Mouse (Mus musculus): ENCODE data around the gene Grn. TPM values are rescaled to one million over a fixed set of nuclear protein-coding genes. Genes with fewer than 3 reads are reported as not detected.
A peak's percentile ranks its signal among the peaks of the same experiment; 100 is the strongest.

Grn gene
- total RNA-seq, 2 experiments from 2014 or later: 81.6 to 93.6 TPM

DNA sequence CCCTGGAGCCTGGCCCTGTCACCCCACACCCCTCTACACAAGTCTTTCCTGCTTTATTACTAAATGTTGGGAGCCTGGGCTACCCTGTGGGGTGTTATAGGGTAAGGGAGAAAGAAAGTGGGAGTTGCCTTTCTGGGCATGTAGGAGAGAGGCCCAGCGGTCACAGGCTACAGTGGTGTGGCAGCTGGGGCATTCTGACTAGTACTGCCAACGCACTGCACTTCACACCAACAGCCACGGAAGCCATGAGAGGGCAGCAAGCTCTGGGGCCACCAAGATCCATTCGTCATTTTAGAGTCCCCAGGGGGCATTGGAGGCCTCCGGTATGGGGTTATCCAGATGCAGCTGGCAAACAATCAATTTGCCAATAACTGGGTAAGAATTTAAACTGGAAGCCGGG is 12.0 kb downstream of the Grn start:
- DNase-seq: no peak

DNA sequence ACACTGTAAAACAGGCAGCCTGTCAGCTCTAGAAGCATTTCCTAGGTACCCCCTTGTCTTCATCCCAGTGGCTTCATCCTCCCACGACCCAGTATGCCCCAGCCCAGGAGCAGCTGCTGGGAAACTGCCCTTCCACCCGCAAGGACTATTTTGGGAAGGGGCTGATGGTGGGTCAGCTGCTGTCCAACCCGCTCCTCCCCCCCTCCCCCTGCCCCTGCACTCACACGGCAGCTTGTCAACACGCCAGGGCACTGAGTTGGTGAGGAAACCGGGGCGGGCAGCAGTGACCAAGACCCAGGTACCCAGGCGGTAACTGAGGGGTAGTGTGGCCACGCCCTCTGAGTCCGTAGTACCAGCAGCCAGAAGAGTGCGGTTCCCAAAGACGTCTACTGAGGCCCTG is 13.6 kb downstream of the Grn start:
- peak; percentile 21 for DNase-seq

DNA sequence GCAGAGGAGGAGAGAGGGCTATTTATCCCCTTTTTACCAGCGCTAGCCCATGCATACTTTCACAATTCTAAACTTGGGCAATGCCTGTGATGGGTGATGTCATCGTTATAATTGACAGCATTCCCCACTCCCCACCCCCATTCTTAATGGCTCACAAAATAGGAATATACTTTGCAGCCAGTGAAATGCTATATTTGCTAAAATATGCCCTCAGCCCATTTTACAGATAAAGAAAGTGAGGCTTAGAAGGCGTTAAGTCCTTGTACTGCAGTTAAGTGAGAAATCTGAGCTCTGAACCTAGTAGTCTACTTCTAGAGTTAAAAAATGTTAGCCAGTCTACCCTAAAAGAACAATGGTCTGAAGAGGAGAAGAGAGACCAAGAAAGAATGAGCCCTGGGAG is 14.2 kb downstream of the Grn start:
- DNase-seq: no peak

- DNase-seq: no peak
Observed at GRCm38 (mm10) chr11:102444781-102445180, 14.7 kb downstream of the Grn start.

- DNase-seq: peak; percentile 16
Observed at GRCm38 (mm10) chr11:102445264-102445890, 15.3 kb downstream of the Grn start.

DNA sequence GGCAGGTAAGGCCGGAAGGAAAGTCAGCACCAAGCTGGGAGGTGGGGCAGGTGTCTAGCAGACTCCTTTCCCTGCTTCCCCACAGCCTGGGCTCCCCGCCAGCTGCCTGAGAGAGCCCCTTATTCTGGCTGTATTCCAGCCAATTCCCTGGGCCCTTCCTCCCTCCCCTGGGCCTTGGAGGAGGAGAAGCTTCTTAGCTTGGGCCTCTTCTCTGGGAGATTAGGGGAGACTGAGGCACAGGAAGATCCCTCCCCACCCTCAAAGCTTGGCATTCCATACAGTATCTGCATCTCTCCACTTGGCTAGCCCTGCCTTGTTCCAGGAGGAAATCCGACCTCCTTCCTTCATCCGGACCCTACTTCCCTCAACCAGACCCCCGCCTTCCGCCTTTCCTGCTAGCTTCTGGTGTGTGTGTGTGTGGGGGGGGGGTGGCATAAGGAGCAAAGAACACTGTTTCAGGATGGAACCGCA is 15.8 kb downstream of the Grn start:
- peak; percentile 31 for DNase-seq

GRCm38 (mm10) chr11:102446581-102447461 is 16.7 kb downstream of the Grn start:
- DNase-seq: peak; percentile 45

GRCm38 (mm10) chr11:102447497-102447896 is 17.4 kb downstream of the Grn start, which contains the start of gene Fam171a2:
TSS of gene Fam171a2 (minus strand) at chr11:102447682.
- peak; percentile 88 for DNase-seq

DNA sequence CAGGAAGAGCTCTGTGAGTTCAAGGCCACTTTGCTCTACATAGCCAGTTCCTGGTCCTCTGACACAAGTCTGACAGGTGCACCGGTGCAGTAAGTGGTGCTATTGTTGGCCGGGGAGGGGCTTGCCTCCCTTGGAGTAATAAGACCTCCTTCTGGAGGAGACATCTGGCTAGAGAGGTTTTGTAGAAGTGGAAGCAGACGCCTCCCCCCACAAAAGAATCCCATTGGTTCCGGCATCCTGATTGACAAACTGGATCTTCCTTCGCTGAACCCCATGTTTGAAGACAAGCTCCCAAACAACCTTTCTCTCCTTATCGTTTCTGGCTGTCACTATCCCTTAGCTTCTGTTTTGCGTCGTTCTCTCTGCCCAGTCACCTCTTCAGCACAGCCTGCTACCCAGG is 18.2 kb downstream of the Grn start:
- no peak for DNase-seq

DNA sequence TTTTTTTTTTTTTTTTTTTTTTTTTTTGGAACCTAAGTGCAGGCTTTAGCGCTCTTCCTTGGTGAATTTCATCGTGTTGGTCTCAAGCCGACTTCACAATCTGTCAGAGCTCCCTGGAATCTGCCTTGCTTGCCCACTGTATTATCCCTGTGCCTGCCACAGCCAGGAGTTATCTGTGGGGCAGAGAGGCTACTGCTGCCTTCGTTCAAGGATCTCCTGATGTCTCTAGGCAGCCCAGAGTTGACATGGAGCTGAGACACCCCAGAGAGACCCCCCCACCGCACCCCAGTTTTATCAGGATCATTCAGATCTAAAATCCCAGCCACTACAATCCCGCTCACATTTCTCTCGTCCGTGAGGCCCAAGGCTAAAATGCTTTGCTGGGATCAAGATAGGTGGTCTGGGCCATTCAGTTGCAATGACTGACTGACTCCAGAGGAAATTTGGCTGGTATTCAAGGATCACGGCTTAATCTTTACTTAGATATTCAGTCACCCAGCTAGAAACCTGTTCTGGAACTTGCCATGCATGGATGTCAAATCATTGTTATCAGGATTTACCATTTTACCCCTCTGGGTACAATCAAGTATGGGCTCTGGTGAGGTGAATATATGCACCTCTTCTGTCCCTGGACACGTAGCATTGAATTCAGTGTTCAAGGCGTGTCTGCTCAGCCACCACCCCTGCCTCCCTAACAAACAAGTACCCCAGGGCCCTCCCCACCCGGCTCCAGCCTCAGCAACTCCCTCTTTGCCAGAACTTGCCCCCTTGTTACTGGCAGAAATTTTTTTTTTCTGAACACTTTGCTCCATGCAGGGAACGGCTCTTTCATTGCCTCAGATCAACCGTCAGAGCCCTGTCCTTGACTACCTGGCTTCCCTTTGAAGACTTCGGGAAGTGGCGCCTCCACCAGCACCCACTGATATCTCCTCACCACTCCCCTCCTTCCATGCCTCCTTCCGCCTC is 19.2 kb downstream of the Grn start:
- DNase-seq: no peak

- DNase-seq: no peak
Observed at GRCm38 (mm10) chr11:102453131-102453530, 23.0 kb downstream of the Grn start.

DNA sequence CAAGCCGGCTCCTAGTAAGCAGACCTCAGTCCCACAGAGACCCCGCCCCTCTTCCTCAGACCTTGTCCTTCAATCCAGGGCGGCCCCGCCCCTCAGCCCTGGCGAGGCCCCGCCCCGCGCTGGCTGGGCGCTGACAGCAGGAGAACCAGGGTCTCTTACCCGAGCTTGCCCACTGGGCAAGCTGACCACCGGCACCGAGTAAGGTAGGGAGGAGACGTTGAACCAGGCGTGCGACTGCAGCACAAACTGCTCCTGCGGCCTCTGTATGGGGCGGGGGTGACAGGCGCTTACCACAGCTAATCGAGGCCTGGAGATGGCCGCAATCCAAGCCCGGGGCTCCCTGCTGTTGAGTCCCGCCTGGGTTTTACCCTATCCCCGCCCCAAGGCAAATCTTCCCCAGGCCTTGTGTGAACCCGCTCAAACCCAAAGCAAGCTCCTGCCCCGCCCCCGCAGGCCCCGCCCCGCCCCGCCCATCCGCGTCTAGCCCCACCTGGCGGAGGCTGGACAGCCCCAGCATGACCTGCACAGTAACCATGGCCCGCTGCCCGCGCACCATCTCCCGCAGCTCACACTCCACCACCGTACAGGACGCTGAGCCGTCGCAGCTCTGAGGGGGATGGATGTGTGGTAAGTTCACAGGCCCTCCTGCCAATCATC is 25.8 kb downstream of the Grn start:
- DNase-seq: peak; percentile 71

DNA sequence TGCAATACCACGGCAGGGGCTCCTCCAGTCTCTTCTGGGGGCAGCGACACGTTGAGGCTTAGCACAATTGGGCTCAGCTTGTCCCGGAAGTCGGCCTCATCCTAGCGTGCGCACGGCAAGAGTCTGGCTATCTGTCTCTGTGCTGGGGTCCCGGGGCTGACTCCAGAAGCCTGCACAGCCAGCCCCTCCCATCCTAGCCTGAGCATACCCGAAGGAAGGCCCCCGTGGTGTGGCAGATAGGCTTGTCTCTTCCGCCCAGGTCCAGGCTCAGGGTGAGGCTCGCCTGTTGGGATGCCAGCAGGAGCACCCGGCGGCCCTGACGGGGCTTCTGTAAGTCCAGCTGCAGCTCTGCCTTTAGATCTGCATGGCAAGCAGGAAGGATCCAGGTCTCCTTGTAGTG is 30.4 kb downstream of the Grn start:
- no peak for DNase-seq

- no peak for DNase-seq
Observed at GRCm38 (mm10) chr11:102461764-102462163, 31.6 kb downstream of the Grn start.

DNA sequence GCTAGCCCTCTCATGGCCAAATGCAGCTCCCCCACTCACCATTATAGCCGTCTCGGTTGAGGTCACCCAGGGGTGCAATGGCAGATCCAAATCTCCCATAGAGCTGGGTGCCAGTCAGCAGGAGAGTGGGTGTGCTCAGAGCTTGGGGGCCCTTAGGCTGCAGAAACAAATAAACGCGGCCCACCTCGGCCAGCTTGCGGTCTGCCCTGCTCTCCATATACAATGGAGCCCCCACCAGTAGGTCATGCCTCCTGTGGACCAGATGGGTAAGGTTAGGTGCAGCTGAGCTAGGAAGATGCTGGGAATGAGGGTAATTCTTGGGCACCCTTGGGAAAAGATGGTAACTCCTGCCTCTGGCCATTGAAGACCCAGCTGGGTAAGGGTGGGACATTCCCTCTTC is 34.8 kb downstream of the Grn start:
- no peak for DNase-seq

DNA sequence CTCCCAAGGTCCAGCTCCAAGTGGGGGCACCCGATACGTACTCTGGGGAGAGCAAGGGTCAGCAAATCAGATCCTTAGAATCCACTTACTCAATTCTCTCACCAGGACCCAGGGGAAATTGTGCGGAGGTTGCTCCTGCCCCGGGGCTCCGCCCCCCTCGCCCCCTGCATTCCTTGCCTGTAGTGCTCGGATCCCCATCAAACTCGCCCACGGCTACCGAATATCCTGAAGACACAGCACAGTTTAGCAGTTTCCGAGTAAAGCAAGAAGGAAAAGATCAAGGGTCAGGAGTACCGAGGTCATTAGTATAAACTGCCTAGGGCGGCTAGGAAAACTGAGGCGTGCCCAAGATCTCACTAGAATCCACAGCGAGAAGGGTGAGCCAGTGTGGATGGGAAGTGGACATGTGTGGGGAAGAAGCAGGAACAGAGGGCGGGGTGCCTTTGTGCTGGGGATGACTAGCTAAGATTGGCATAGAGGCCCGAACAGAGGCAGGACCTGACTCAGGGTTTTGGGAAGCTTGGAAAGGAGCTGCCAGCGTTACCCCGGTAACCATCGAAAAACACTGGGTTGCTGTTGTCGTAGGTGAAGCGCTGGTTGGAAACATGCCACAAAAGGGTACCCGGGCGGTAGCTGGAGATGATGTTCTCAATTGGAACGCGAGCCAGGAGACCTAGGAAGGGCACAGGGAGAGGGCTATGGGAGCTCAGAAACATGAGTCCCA is 35.8 kb downstream of the Grn start:
- peak; percentile 39 for DNase-seq

GRCm38 (mm10) chr11:102467041-102467631 is 37.0 kb downstream of the Grn start:
- DNase-seq: peak; percentile 99

DNA sequence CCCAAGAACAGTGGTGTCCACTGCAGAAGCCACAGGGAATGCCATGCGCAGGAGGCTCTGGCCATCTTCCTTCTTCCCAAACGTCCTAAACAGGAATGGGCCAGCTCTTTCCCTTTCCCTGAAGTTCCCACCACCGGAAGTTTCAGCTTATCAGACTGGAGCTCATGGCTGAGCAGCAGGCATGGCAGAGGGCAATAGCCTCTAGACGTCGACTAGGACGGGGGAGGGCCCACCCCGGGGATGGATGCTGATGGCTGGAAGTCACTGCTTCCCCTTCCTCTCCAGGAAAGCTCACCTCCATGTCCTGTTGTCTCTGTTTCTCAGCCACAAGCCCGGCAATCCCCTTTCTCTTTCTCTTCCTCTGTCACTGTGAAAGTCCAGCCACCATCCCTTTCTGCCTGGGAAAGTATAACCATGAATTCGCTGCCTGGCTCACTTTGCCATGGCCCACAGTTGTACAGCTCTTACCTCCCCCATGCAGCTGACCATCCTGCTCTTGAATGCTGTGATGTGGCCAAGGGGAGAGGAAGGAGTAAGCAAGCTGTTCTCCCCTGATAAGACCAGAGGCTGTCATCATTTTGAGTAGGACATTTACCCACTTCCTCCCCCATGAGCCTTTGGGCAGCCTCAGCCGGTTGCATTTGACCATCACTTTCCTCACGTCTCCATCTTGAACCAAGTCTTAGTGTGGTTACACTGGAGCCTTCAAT is 39.7 kb downstream of the Grn start, which contains the start of gene Itga2b:
TSS of gene Itga2b (minus strand) at position 475 of the 710 bp plus-strand sequence.
- no peak for DNase-seq

DNA sequence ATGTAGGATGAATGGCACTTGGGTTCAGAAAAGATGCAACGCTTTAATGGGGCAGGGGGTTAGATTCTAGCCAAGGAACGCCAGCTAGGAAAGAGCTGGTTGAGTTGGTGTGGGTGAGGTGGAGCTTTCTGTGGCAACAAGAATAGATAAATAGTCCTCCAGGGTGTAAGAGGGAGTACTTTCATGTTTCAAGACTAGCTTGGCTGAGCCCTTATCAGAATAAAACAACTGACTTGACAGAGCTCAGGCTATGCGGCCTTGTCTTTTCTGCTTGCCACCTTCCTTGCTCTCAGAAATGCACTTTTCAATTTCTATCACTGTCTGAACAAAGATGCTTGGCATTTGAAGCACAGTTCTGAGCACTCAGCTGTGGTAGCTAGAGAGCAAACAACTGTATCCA is 44.9 kb downstream of the Grn start:
- no peak for DNase-seq

DNA sequence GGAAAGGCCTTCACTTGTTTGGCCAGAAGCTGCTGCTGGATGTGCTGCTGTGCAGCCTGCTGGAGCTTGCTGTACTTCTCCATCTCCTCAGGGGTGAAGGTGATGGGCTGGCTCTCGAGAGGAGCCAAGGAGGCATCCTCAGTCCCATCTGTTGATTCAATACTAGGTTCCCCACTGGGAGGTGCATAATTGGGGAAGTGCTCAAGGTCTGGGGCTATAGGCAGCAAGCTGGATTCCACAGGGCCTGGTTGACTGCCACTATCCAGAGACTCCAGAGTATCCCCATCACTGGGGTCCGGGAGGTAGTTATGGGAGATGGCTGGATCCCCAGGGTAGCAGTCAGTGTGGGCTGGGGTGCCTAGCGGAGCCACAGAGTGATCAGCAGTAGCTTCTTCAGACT is 48.6 kb downstream of the Grn start:
- no peak for DNase-seq
